Mouse (Mus musculus): ENCODE measurements around the gene Hoxd12.

Hoxd12 gene

GRCm38 (mm10) chr2:74680561-74681398 lies 6.0 kb downstream of the Hoxd12 start:
- no peak for DNase-seq (ENCODE audit: inconsistent age in 2 of 2, low spot score in 1 of 2)

DNA sequence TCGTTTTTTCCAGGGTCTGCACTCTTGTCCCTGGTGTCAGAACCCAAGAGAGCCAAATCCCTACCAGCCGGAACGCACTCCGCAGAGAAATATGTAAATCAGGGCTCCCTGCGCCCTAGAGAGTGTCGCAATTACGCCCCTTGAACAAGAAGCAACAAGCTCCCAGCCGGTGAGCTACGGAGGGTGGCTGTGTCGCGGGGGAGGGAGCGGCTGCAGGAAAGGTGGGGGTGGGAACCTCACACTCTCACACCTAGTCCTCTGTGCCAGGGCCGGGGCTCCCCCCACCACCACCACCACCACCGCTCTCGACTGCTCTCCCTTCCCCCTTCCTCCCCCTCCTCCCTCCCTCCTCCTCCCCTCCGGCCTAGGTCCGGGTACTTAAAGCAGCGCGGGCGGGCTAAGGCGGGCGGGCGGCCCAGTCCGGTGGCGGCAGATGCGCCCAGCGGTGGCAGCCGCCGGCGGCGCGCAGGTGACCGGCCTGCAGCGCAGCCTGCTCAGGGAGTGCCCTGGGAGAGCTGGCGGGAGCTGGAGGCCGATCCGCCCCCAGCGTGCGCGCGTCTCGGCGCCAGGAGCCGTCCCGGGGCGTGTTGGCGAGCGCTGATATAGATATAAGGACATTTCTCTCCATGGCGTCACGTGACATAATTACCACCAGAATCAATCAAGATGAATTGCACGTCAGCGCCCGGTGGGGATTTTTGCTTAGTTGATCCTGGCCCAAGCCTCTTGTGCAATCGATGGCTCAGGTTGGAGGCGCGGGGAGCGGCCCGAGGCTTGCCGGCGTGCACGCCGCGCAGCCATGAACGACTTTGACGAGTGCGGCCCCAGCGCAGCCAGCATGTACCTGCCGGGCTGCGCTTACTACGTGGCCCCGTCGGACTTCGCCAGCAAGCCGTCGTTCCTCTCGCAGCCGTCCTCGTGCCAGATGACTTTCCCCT lies 7.0 kb downstream of the Hoxd12 start:
- peak in 1 of 2 experiments; percentile 56 for DNase-seq (ENCODE audit: inconsistent age in 2 of 2, low spot score in 1 of 2)

DNA sequence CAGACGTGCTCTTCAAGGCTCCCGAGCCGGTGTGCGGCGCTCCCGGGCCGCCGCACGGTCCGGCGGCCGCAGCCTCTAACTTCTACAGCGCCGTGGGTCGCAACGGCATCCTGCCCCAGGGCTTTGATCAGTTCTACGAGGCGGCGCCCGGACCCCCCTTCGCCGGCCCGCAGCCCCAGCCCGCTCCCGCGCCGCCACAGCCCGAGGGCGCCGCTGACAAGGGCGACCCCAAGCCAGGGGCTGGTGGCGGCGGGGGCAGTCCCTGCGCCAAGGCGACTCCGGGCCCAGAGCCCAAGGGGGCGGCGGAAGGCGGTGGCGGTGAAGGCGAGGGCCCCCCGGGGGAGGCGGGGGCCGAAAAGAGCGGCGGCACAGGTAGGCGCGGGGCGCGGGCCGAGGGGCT lies 8.0 kb downstream of the Hoxd12 start:
- no peak for DNase-seq (ENCODE audit: inconsistent age in 2 of 2, low spot score in 1 of 2)

DNA sequence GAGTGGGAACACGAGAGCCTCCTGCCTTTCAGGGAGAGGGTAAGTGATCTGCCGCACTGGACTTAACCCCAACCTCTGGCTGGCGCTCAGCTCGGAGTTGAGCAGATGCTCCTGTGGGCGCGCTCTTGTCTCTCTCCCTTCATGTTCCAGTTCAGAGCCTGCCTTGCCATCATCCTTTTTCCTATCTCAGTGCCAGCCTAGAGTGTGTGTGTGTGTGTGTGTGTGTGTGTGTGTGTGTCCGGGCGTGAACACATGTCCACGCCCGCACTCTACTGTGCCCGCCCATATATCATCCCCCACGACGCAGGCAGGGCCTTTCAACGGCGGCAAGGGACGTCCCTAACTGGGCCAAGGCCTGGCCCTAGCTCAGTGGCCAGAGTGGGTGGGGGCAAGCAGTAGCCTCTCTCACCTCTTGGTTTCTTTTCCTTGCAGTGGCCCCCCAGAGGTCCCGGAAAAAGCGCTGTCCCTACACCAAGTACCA lies 8.7 kb downstream of the Hoxd12 start:
- no peak for DNase-seq (ENCODE audit: inconsistent age in 2 of 2, low spot score in 1 of 2)

DNA sequence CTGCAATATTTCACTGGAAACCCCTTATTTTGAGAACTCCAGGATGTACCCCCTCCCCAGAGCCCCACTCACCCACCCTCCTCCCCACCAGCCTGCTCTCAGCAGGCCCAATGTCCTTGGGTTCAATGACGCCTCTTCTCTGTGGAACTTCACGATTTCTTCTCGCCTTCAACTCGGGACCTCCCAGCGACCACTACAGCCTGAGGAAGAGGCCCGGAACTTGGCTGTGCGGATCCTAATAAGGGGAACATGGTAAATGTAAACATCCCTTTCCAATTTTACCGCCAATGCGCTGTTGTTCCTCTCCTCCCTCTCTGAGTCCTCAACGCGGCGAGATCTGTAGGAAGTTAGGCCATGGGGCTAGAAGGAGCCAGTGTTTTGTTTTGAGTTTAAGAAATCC lies 9.3 kb downstream of the Hoxd12 start:
- no peak for DNase-seq (ENCODE audit: inconsistent age in 2 of 2, low spot score in 1 of 2)

DNA sequence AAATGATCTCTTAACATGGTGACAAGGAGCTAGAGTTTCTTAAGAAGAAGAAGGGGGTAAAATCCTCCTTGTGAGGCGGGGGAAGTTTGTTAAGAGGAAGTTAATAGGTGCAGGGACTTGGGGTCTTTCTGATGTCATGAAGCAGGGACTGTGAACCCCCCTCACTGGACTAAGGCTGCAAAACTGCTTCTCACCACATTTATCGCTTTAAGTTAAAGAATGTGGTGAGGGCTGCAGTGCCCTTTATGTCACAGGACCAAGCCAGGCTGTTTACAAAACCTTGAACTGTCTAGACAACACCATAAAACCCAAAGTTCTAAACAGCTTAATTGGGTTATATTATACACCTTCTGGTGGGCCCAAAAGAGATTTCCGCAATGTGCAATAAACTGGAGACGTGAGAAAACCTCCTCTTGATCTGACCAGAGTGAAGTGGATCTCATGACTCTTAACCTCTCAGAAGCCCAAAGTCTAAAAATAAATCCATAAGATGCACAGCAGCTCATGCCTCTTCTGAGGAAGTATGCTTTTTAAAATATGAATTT lies 10.3 kb downstream of the Hoxd12 start:
- no peak for DNase-seq (ENCODE audit: inconsistent age in 2 of 2, low spot score in 1 of 2)

GRCm38 (mm10) chr2:74686301-74686987 lies 11.6 kb downstream of the Hoxd12 start:
- peak; percentile 64 to 85 for DNase-seq (ENCODE audit: inconsistent age in 2 of 2, low spot score in 1 of 2)

GRCm38 (mm10) chr2:74686988-74687697 lies 12.3 kb downstream of the Hoxd12 start:
- DNase-seq (ENCODE audit: inconsistent age in 2 of 2, low spot score in 1 of 2): no peak

DNA sequence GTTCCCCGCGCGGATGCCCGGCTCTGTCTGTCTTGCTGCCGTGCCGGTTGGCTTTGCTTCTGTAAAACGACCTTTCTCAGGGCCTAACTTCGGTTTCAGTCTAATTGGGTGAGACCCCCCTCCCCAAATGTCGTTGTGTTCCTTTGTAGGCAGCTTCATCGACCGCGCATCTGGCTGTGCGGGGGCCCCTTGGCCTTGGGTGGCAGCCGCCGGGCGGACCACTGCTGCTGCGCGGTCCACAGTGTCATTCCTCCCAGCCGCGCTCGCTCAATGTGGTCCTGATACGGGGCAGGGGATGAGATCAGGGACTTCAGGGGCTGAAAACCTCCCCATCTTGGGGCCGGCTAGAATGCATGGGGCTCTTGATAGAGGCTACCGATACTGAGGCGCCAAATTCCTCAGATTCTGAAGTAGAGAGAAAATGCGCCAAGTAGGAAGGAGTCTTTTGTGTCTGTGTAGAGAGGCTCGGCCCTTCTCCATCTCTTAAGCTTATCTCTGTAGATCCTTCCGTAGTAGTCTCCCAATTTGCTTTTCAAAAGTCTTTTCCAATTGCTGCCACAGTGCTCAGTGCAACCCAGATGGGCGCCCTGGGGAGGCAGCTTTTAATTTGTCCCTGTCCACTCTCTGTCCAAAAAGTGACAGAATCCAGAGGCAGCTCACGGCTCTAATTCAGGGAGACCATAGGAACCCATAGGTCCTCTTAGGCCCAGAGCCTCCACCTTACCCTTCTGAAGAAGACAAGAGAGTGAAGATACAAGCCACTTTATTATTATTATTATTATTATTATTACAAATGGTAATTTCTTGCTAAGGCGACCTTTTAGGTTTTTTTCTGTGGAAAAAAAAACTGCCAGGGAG lies 13.1 kb downstream of the Hoxd12 start:
- DNase-seq (ENCODE audit: inconsistent age in 2 of 2, low spot score in 1 of 2): no peak

DNA sequence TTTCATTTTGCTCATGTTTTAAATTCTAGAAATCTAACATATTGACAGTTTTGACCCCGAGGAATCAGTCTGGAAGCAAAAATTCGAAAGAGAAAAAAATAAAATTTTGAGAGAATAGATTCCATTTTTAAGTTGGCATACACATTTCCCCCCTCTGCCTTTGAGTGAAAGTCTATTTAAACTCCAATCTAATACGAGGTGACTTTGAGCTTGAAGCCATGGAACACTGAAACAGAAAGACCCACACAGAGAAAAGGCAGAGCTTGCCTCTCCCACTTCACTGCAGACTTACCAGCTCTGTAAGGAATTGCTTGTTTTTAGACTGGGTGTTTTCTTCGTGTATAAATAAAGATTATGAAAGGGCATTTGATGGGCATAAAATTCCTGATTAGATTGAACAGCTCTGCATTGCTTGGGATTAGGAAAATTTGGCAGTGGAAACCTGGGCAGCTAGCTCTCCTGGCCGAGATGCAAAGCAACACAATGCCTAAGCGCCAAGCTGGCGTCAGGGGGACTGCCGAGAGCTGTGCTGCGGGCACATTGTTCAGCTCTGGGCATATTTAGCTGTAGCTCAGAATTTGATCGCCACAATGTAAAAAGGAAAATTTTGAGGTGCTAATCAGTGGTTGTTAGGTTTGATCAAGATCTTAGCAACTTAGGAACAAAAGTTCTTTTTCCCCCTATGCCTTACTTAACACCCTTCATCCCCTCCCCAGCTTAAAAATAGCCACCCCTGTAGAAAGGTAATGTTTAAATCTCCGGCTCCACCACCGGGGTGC lies 14.2 kb downstream of the Hoxd12 start:
- no peak for DNase-seq (ENCODE audit: inconsistent age in 2 of 2, low spot score in 1 of 2)

- DNase-seq (ENCODE audit: inconsistent age in 2 of 2, low spot score in 1 of 2): peak in 1 of 2 experiments; percentile 51
Measured at GRCm38 (mm10) chr2:74689574-74690337, 14.9 kb downstream of the Hoxd12 start.

- no peak for DNase-seq (ENCODE audit: inconsistent age in 2 of 2, low spot score in 1 of 2)
Measured at GRCm38 (mm10) chr2:74690338-74690716, 15.5 kb downstream of the Hoxd12 start.

GRCm38 (mm10) chr2:74691022-74691951 lies 16.5 kb downstream of the Hoxd12 start, which contains the start of gene Hoxd10:
Gene Hoxd10, plus strand, starts transcription at chr2:74691924.
- DNase-seq (ENCODE audit: inconsistent age in 2 of 2, low spot score in 1 of 2): peak; percentile 70 to 86

- peak in 1 of 2 experiments; percentile 49 for DNase-seq (ENCODE audit: inconsistent age in 2 of 2, low spot score in 1 of 2)
Measured at GRCm38 (mm10) chr2:74691995-74692807, 17.4 kb downstream of the Hoxd12 start.

- peak in 1 of 2 experiments; percentile 37 for DNase-seq (ENCODE audit: inconsistent age in 2 of 2, low spot score in 1 of 2)
Measured at GRCm38 (mm10) chr2:74692808-74693431, 18.1 kb downstream of the Hoxd12 start.

All from adrenal gland, adult (tissue).